Mouse (Mus musculus): ENCODE measurements at regions not wholly inside any gene's neighbourhood (a gene's known extent, or its start where the extent isn't known, plus 50 kb on each side); places are given as distances from the start of the nearest gene placed in this dataset.

GRCm38 (mm10) chr12:27247756-27248544 is 94.4 kb downstream of the Sox11 start:
- 52% methylated on average over 10 of the region's 10 CpGs for WGBS
- no peak for TF ChIP-seq POLR2A (IDR thresholded peaks at IDR 0.05; ENCODE audit: borderline replicate concordance, extremely low read depth, insufficient read depth, insufficient read length)

GRCm38 (mm10) chr12:27235748-27236147 is 106.6 kb downstream of the Sox11 start:
- DNase-seq (ENCODE audit: low spot score) (no peak), ATAC-seq (ENCODE audit: low FRiP score, low read depth) (no peak; the same call in 1 of the 2 replicates)
- Histone ChIP-seq H3K27me3 (ENCODE audit: control insufficient read depth, insufficient read depth, low read length) (no peaks in the 10 kb centered on the region), H3K9me3 (ENCODE audit: control insufficient read depth, low read length) (no peaks in the 10 kb centered on the region), H3K4me2 (replicated peaks; ENCODE audit: low read depth, low read length, severe bottlenecking) (no peak overlapping the region), H3K9ac (ENCODE audit: low read depth, low read length, severe bottlenecking) (no peak overlapping the region), H3K4me3 (replicated peaks; ENCODE audit: low read length) (no peak overlapping the region), H3K27ac (replicated peaks; ENCODE audit: low read depth, low read length) (no peak overlapping the region), H3K36me3 (ENCODE audit: control insufficient read depth, insufficient read depth, low read length) (no peaks in the 10 kb centered on the region), H3K4me1 (ENCODE audit: control insufficient read depth, insufficient read depth, low read length) (no peaks in the 10 kb centered on the region)
- 61% methylated on average over 1 of the region's 1 CpGs for WGBS
- no peak for TF ChIP-seq POLR2A (IDR thresholded peaks at IDR 0.05; ENCODE audit: borderline replicate concordance, extremely low read depth, insufficient read depth, insufficient read length)

More at GRCm38 (mm10) chr12:27247756-27248544, 94.4 kb downstream of the Sox11 start:
- Histone ChIP-seq H3K9me3 (ENCODE audit: control insufficient read depth, low read length) (no peaks in the 10 kb centered on the region), H3K9ac (ENCODE audit: low read depth, low read length, severe bottlenecking) (no peak overlapping the region), H3K4me1 (ENCODE audit: control insufficient read depth, insufficient read depth, low read length) (no peaks in the 10 kb centered on the region), H3K4me2 (replicated peaks; ENCODE audit: low read depth, low read length, severe bottlenecking) (no peak overlapping the region), H3K27me3 (ENCODE audit: control insufficient read depth, insufficient read depth, low read length) (no peaks in the 10 kb centered on the region), H3K36me3 (ENCODE audit: control insufficient read depth, insufficient read depth, low read length) (no peaks in the 10 kb centered on the region), H3K27ac (replicated peaks; ENCODE audit: low read depth, low read length) (no peak overlapping the region), H3K4me3 (replicated peaks; ENCODE audit: low read length) (no peak overlapping the region)
- no peak for DNase-seq (ENCODE audit: low spot score)
- ATAC-seq (ENCODE audit: low FRiP score, low read depth): no peak

GRCm38 (mm10) chr12:27221541-27221940 is 120.8 kb downstream of the Sox11 start:
- no peak for TF ChIP-seq POLR2A (IDR thresholded peaks at IDR 0.05; ENCODE audit: borderline replicate concordance, extremely low read depth, insufficient read depth, insufficient read length)
- no peaks in the 10 kb centered on the region for H3K27me3 ChIP-seq (ENCODE audit: control insufficient read depth, insufficient read depth, low read length)
- no peaks in the 10 kb centered on the region for H3K4me1 ChIP-seq (ENCODE audit: control insufficient read depth, insufficient read depth, low read length)
- DNase-seq (ENCODE audit: low spot score) (no peak), ATAC-seq (ENCODE audit: low FRiP score, low read depth) (no peak)
- WGBS: 86% methylated on average over 3 of the region's 3 CpGs
- no peaks in the 10 kb centered on the region for H3K9me3 ChIP-seq (ENCODE audit: control insufficient read depth, low read length)
- H3K27ac ChIP-seq (replicated peaks; ENCODE audit: low read depth, low read length): no peak overlapping the region
- H3K4me3 ChIP-seq (replicated peaks; ENCODE audit: low read length): no peak overlapping the region
- no peaks in the 10 kb centered on the region for H3K36me3 ChIP-seq (ENCODE audit: control insufficient read depth, insufficient read depth, low read length)
- no peak overlapping the region for H3K4me2 ChIP-seq (replicated peaks; ENCODE audit: low read depth, low read length, severe bottlenecking)
- H3K9ac ChIP-seq (ENCODE audit: low read depth, low read length, severe bottlenecking): no peak overlapping the region

GRCm38 (mm10) chr12:27201191-27201590 is 141.2 kb downstream of the Sox11 start:
- WGBS: 32% methylated on average over 7 of the region's 7 CpGs
- Histone ChIP-seq H3K27ac (replicated peaks; ENCODE audit: low read depth, low read length) (no peak overlapping the region), H3K4me1 (ENCODE audit: control insufficient read depth, insufficient read depth, low read length) (no peaks in the 10 kb centered on the region), H3K4me2 (replicated peaks; ENCODE audit: low read depth, low read length, severe bottlenecking) (no peak overlapping the region), H3K9ac (ENCODE audit: low read depth, low read length, severe bottlenecking) (no peak overlapping the region), H3K36me3 (ENCODE audit: control insufficient read depth, insufficient read depth, low read length) (no peaks in the 10 kb centered on the region), H3K4me3 (replicated peaks; ENCODE audit: low read length) (no peak overlapping the region), H3K9me3 (ENCODE audit: control insufficient read depth, low read length) (no peaks in the 10 kb centered on the region), H3K27me3 (ENCODE audit: control insufficient read depth, insufficient read depth, low read length) (no peaks in the 10 kb centered on the region)
- ATAC-seq (ENCODE audit: low FRiP score, low read depth): no peak
- no peak for TF ChIP-seq POLR2A (IDR thresholded peaks at IDR 0.05; ENCODE audit: borderline replicate concordance, extremely low read depth, insufficient read depth, insufficient read length)
- peak; percentile 14 for DNase-seq (ENCODE audit: low spot score)

- H3K27me3 ChIP-seq (ENCODE audit: control insufficient read depth, insufficient read depth, low read length): no peaks in the 10 kb centered on the region
- DNase-seq (ENCODE audit: low spot score) (no peak), ATAC-seq (ENCODE audit: low FRiP score, low read depth) (no peak)
- no peak overlapping the region for H3K27ac ChIP-seq (replicated peaks; ENCODE audit: low read depth, low read length)
- H3K9ac ChIP-seq (ENCODE audit: low read depth, low read length, severe bottlenecking): no peak overlapping the region
- no peak overlapping the region for H3K4me3 ChIP-seq (replicated peaks; ENCODE audit: low read length)
- H3K36me3 ChIP-seq (ENCODE audit: control insufficient read depth, insufficient read depth, low read length): no peaks in the 10 kb centered on the region
- peaks cover 13% of the 10 kb centered on the region for H3K4me1 ChIP-seq (ENCODE audit: control insufficient read depth, insufficient read depth, low read length)
- H3K9me3 ChIP-seq (ENCODE audit: control insufficient read depth, low read length): no peaks in the 10 kb centered on the region
- H3K4me2 ChIP-seq (replicated peaks; ENCODE audit: low read depth, low read length, severe bottlenecking): no peak overlapping the region
- TF ChIP-seq POLR2A (IDR thresholded peaks at IDR 0.05; ENCODE audit: borderline replicate concordance, extremely low read depth, insufficient read depth, insufficient read length): no peak
Observed at GRCm38 (mm10) chr12:27194001-27194400, 148.4 kb downstream of the Sox11 start.
